In the genomic region with DNA sequence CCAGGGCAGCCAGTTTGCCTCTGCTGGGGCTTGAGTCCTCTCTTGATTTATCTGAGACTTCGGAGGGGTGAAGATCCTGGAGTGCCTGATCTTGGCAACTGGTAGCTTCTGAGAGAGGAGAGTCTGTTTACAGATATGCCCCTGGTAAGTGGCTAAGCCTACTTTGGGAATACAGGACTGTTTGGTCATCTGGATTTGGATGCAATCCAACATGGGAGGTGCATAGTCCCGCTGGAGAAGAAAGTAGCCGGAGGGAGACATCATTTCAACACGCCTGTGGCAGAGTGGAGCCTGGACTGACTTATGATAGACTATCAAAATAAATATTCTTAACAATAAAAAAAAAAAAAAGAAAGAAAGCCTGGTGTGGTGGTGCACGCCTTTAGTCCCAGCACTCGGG, we compare ENCODE assay signal across 7 mouse cellular contexts. TPM values are rescaled to one million over a fixed set of nuclear protein-coding genes. Genes with fewer than 3 reads are reported as not detected.
"Had no signal": no experiment of that assay in that cellular context is flagged by ENCODE, and none has a peak within 500 bp of the region (broad histone marks: within the 10 kb centered on the region; RNA-seq: fewer than 3 reads in every experiment).

No protein-coding gene starts in this region.

- DNase-seq: kidney, adult 11 months; kidney, adult 9 months; kidney, postnatal 36 days; thymus, adult 18-20 months; thymus, postnatal 14 days had no signal

RNA-seq across cellular contexts. Expression of a gene that starts 49.1 kb away (rescaled TPM):
- total RNA-seq: layer of hippocampus, postnatal 14 days; monocyte, adult 5-6 weeks had no signal
